Mouse (Mus musculus): ENCODE results near the gene Arhgap22. TPM values are rescaled to one million over a fixed set of nuclear protein-coding genes. Genes with fewer than 3 reads are reported as not detected.

Gene Arhgap22
- polyA plus RNA-seq, 1 experiment from 2014 or later: 3.8 TPM

DNA sequence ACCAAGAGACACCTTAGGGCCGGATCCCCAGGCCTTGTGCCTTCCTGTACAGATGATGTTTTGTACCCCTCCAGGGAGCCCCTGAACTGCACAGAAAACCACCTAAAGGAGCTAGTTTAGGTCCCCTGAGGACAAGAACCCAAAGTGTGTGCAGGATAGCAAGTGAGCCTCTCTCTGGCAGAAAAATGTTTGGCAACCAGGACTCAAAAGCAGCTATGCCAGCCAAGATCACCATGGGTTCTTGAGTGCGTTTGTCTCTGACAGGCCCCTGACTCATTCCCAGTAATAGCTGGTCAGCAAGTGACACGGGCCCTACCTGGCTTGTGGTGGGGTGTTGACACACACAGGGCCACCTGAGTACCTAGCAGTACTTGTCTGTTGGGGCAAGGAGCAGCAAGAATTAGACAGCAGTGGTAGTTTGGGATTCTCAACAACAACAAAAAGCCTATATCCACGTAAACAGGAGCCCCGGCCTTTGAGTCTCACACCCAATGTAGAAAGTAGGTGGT is 115.5 kb downstream of the Arhgap22 start:
- H3K4me3 ChIP-seq (replicated peaks; ENCODE audit: low read depth, low read length): no peak overlapping the region
- H3K4me2 ChIP-seq (ENCODE audit: low read length): no peak overlapping the region
- no peak for TF ChIP-seq CTCF (IDR thresholded peaks at IDR 0.05; ENCODE audit: low read depth)
- ATAC-seq (replicated peaks; ENCODE audit: low FRiP score, low read depth): no peak
- no peaks in the 10 kb centered on the region for H3K27me3 ChIP-seq (ENCODE audit: insufficient read depth, low read length)
- no peaks in the 10 kb centered on the region for H3K9me3 ChIP-seq (replicated peaks; ENCODE audit: low read length)
- DNase-seq (ENCODE audit: low spot score): no peak
- no peaks in the 10 kb centered on the region for H3K4me1 ChIP-seq (replicated peaks; ENCODE audit: insufficient read depth, low read length)
- H3K27ac ChIP-seq: no peak overlapping the region
- WGBS: 81% methylated on average over 5 of the region's 5 CpGs
- no peak overlapping the region for H3K9ac ChIP-seq (ENCODE audit: low read depth, low read length)
- H3K36me3 ChIP-seq (ENCODE audit: insufficient read depth, low read length): no peaks in the 10 kb centered on the region

GRCm38 (mm10) chr14:33330986-33331385 is 117.2 kb downstream of the Arhgap22 start:
- Histone ChIP-seq H3K4me1 (replicated peaks; ENCODE audit: insufficient read depth, low read length) (no peaks in the 10 kb centered on the region), H3K9ac (ENCODE audit: low read depth, low read length) (no peak overlapping the region), H3K27ac (no peak overlapping the region), H3K9me3 (replicated peaks; ENCODE audit: low read length) (no peaks in the 10 kb centered on the region), H3K4me3 (replicated peaks; ENCODE audit: low read depth, low read length) (no peak overlapping the region), H3K27me3 (ENCODE audit: insufficient read depth, low read length) (no peaks in the 10 kb centered on the region), H3K36me3 (ENCODE audit: insufficient read depth, low read length) (no peaks in the 10 kb centered on the region), H3K4me2 (ENCODE audit: low read length) (no peak overlapping the region)
- TF ChIP-seq CTCF (IDR thresholded peaks at IDR 0.05; ENCODE audit: low read depth): peak; percentile 54
- ATAC-seq (replicated peaks; ENCODE audit: low FRiP score, low read depth) (no peak), DNase-seq (ENCODE audit: low spot score) (peak; percentile 46)
- 63% methylated on average over 4 of the region's 4 CpGs for WGBS

- no peaks in the 10 kb centered on the region for H3K36me3 ChIP-seq (ENCODE audit: insufficient read depth, low read length)
- no peaks in the 10 kb centered on the region for H3K4me1 ChIP-seq (replicated peaks; ENCODE audit: insufficient read depth, low read length)
- TF ChIP-seq CTCF (IDR thresholded peaks at IDR 0.05; ENCODE audit: low read depth): no peak
- H3K9me3 ChIP-seq (replicated peaks; ENCODE audit: low read length): no peaks in the 10 kb centered on the region
- H3K4me2 ChIP-seq (ENCODE audit: low read length): no peak overlapping the region
- WGBS: 63% methylated on average over 4 of the region's 4 CpGs
- H3K4me3 ChIP-seq (replicated peaks; ENCODE audit: low read depth, low read length): no peak overlapping the region
- DNase-seq (ENCODE audit: low spot score) (no peak), ATAC-seq (replicated peaks; ENCODE audit: low FRiP score, low read depth) (no peak)
- no peaks in the 10 kb centered on the region for H3K27me3 ChIP-seq (ENCODE audit: insufficient read depth, low read length)
- no peak overlapping the region for H3K9ac ChIP-seq (ENCODE audit: low read depth, low read length)
- H3K27ac ChIP-seq: no peak overlapping the region
Measured at GRCm38 (mm10) chr14:33331627-33332026, 117.8 kb downstream of the Arhgap22 start.

- H3K4me2 ChIP-seq (ENCODE audit: low read length): no peak overlapping the region
- H3K27ac ChIP-seq: no peak overlapping the region
- no peaks in the 10 kb centered on the region for H3K9me3 ChIP-seq (replicated peaks; ENCODE audit: low read length)
- no peaks in the 10 kb centered on the region for H3K27me3 ChIP-seq (ENCODE audit: insufficient read depth, low read length)
- 83% methylated on average over 4 of the region's 4 CpGs for WGBS
- no peaks in the 10 kb centered on the region for H3K4me1 ChIP-seq (replicated peaks; ENCODE audit: insufficient read depth, low read length)
- ATAC-seq (replicated peaks; ENCODE audit: low FRiP score, low read depth): no peak
- no peak overlapping the region for H3K9ac ChIP-seq (ENCODE audit: low read depth, low read length)
- DNase-seq (ENCODE audit: low spot score): no peak
- no peaks in the 10 kb centered on the region for H3K36me3 ChIP-seq (ENCODE audit: insufficient read depth, low read length)
- TF ChIP-seq CTCF (IDR thresholded peaks at IDR 0.05; ENCODE audit: low read depth): peak; percentile 74
- no peak overlapping the region for H3K4me3 ChIP-seq (replicated peaks; ENCODE audit: low read depth, low read length)
Measured at GRCm38 (mm10) chr14:33333833-33334232, 120.0 kb downstream of the Arhgap22 start.

GRCm38 (mm10) chr14:33334402-33334801 is 120.6 kb downstream of the Arhgap22 start:
- Histone ChIP-seq H3K27ac (no peak overlapping the region), H3K4me1 (replicated peaks; ENCODE audit: insufficient read depth, low read length) (no peaks in the 10 kb centered on the region), H3K9me3 (replicated peaks; ENCODE audit: low read length) (no peaks in the 10 kb centered on the region), H3K36me3 (ENCODE audit: insufficient read depth, low read length) (no peaks in the 10 kb centered on the region), H3K4me2 (ENCODE audit: low read length) (no peak overlapping the region), H3K4me3 (replicated peaks; ENCODE audit: low read depth, low read length) (no peak overlapping the region), H3K9ac (ENCODE audit: low read depth, low read length) (no peak overlapping the region), H3K27me3 (ENCODE audit: insufficient read depth, low read length) (no peaks in the 10 kb centered on the region)
- ATAC-seq (replicated peaks; ENCODE audit: low FRiP score, low read depth) (no peak), DNase-seq (ENCODE audit: low spot score) (no peak)
- TF ChIP-seq CTCF (IDR thresholded peaks at IDR 0.05; ENCODE audit: low read depth): no peak
- 68% methylated on average over 4 of the region's 4 CpGs for WGBS

- WGBS: 62% methylated on average over 6 of the region's 6 CpGs
- DNase-seq (ENCODE audit: low spot score): no peak
- Histone ChIP-seq H3K27ac (no peak overlapping the region), H3K4me3 (replicated peaks; ENCODE audit: low read depth, low read length) (no peak overlapping the region), H3K4me2 (ENCODE audit: low read length) (no peak overlapping the region), H3K36me3 (ENCODE audit: insufficient read depth, low read length) (no peaks in the 10 kb centered on the region), H3K27me3 (ENCODE audit: insufficient read depth, low read length) (no peaks in the 10 kb centered on the region), H3K4me1 (replicated peaks; ENCODE audit: insufficient read depth, low read length) (no peaks in the 10 kb centered on the region), H3K9me3 (replicated peaks; ENCODE audit: low read length) (no peaks in the 10 kb centered on the region), H3K9ac (ENCODE audit: low read depth, low read length) (no peak overlapping the region)
- no peak for ATAC-seq (replicated peaks; ENCODE audit: low FRiP score, low read depth)
- no peak for TF ChIP-seq CTCF (IDR thresholded peaks at IDR 0.05; ENCODE audit: low read depth)
Measured at GRCm38 (mm10) chr14:33335733-33336132, 121.9 kb downstream of the Arhgap22 start.

DNA sequence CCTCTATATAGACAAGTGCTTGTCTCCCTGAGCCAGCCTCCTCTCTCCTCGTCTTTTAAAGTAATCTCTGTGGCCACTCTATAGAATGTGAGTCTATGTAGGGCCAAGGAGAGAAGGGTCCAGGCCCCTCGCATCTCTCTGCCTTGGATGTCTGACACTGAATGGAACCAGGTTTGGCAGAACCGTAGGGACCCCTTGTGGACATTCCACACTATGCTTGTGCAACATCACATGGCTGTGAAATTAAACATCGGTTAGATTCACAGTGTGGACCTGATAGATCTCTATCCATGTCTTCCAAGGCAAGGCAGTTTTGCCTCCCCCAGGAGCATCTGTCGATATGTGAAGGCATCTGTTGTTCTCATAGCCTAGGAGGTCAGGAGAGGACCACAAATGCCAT is 124.9 kb downstream of the Arhgap22 start:
- TF ChIP-seq CTCF (IDR thresholded peaks at IDR 0.05; ENCODE audit: low read depth): peak; percentile 61
- peak; percentile 38 for DNase-seq (ENCODE audit: low spot score)
- 54% methylated on average over 5 of the region's 5 CpGs for WGBS

More for the DNA sequence above, 124.9 kb downstream of the Arhgap22 start:
- Histone ChIP-seq H3K27ac (no peak overlapping the region), H3K4me3 (replicated peaks; ENCODE audit: low read depth, low read length) (no peak overlapping the region), H3K9ac (ENCODE audit: low read depth, low read length) (no peak overlapping the region), H3K4me2 (ENCODE audit: low read length) (no peak overlapping the region), H3K27me3 (ENCODE audit: insufficient read depth, low read length) (no peaks in the 10 kb centered on the region), H3K4me1 (replicated peaks; ENCODE audit: insufficient read depth, low read length) (no peaks in the 10 kb centered on the region), H3K9me3 (replicated peaks; ENCODE audit: low read length) (no peaks in the 10 kb centered on the region), H3K36me3 (ENCODE audit: insufficient read depth, low read length) (no peaks in the 10 kb centered on the region)
- no peak for ATAC-seq (replicated peaks; ENCODE audit: low FRiP score, low read depth)
